Mouse (Mus musculus) hematopoietic stem cell, adult 5-6 weeks (primary cell): ENCODE data around the gene Zfp758. TPM values are rescaled to one million over a fixed set of nuclear protein-coding genes. Genes with fewer than 3 reads are reported as not detected.
A peak's percentile ranks its signal among the peaks of the same experiment; 100 is the strongest.
"Not testable (repeated sequence)": the region's sequence is repeated elsewhere in the genome, so short reads cannot be mapped to it uniquely, and the experiment has no call there.

Experiments used
- ATAC-seq, 2 experiments: fragments of 125-278 bp in 1 of 2; replicated peaks in 1 of 2; 2 replicates each; pipeline ENCODE4 v1.8.0; 2016 to 2017; ENCODE audit warnings: inconsistent platforms in 2 of 2, mild to moderate bottlenecking in 2 of 2, moderate number of reproducible peaks in 2 of 2, low read depth in 1 of 2, moderate TSS enrichment in 1 of 2; ENCODE audit not compliant: low FRiP score in 2 of 2, poor library complexity in 2 of 2, severe bottlenecking in 2 of 2, insufficient read depth in 1 of 2, low TSS enrichment in 1 of 2
- total RNA-seq: library from RNA; stranded (forward); fragments of 172-1452, 232-1000 nt; gene quantifications from 2 replicates; pipeline ENCODE4 v1.2.3, GENCODE M21; 2017

Gene Zfp758
- total RNA-seq, result 22.4 and 29.1 TPM in 2 replicates

DNA sequence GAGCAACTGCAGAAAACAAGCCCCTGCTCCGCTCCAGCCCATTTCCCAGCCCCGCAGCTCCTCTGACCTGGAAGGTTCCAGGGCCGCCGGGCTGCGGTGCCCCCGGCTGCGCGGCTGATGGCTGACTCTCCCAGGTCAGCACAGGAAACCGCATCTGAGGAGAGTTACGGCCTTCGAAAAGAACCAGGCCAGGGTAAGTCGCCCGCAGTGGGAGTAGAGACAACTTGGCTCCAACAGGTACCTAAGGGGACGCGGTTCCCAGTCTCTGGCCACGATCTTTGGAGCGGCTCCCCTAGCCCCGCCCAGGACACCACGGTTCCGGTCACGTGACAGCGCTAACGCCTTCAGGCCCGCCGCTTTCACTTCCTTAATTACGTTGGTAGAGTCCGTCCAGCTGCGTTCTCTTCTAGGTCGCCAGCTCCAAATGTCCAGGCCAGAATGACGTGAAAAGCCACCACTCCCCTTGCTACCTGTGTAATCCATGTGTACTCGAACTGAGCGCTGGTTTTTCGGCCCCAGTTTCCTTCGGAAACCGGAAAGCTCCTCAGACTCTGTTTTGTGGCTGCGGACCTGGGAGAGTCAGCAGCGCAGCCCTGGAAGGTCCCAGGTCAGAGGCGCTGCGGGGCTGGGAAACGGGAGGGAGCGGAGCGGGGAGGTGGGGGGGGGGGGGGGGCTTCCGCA, at the start of gene Zfp758, which contains the start of gene Zfp944:
Zfp758 (plus strand) TSS at position 353 of the 681 bp plus-strand sequence.
Zfp944 (minus strand) TSS at position 300 of the 681 bp plus-strand sequence.
- peak; percentile 99 for ATAC-seq

DNA sequence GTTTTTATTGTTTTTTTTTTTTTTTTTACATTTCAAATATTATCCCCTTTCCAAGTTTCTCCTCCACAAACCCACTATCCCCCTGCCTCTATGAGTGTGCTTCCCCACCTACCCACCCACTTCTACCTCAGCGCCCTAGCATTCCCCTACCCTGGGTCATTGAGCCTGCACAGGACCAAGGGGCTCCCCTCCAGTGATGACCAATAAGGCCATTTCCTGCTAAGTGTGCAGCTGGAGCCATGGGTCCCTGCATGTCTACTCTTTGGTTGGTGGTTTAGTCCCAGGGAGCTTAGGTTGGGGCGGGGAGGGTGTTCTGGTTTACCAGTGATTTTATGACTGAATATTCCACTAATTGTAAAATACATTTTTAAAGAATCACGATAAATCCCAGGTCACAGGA, 47.0 kb upstream of the Zfp758 start:
- ATAC-seq, result not testable (repeated sequence)

DNA sequence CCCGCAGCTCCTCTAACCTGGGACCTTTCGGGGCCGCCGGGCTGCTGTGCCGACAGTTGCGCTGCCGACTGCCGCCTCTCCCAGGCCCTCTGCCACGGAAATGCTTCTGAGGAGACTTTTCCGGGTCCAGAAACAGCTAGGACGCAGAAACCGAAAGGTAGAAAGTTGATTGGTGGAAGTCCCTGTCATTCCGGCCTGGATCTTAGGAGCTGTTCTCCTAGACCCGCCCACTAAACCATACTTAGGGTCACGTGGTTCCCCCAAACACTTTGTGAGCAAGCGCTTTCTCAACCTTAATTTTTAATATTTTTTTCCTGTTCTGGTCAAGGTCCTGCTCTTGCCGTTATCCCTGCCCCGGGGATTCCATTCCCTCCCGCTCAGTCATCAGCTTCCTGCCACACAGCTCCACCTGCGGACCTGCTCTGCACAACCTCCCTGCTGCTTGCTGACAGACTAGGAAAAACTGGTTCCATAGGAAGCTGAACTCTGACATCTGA, 46.5 kb upstream of the Zfp758 start, which contains the start of gene CT030661.1:
CT030661.1 (minus strand) TSS at position 108 of the 497 bp plus-strand sequence.
- ATAC-seq, result peak; percentile 99 to 100

DNA sequence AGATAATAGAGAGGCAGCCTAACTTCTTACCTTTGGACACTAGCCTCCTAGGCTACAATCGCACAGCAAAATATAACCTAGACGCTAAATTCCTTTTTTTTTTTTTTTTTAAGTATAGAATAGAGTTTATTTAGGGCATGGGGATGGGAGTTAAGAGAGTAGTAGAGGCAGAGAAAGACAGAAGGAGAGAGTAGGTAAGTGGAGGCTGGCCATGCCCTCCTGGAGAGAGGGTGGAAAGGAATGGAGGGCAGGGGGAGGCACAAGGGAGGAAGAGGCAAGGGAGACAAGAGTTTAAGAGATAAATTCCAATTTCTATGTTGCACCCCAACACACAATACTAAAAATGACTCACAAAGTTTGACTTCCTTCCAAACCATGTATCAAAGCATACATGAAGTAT, 46.0 kb upstream of the Zfp758 start:
- not testable (repeated sequence) for ATAC-seq

DNA sequence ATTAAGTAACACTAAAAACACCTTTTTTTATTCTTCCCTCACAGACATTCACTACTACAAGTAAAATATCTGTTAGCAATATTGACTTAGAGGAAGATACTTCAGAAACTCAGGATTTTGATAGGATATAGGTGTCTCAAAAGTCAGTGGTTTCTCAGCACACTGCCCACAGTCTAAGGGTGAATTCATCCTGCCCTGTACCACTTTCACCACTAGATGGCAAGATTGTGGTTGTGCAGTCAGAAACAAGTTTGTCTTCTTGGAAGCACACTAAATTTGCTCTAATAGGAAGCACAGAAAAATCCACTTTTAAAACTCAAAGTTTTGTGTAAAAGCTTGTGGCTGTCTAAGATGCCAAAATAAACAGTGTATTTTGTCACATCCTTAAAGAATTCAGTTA, 8.5 kb upstream of the Zfp758 start:
- ATAC-seq, result peak; percentile 94 to 96; a peak in 3 of 4 replicates

DNA sequence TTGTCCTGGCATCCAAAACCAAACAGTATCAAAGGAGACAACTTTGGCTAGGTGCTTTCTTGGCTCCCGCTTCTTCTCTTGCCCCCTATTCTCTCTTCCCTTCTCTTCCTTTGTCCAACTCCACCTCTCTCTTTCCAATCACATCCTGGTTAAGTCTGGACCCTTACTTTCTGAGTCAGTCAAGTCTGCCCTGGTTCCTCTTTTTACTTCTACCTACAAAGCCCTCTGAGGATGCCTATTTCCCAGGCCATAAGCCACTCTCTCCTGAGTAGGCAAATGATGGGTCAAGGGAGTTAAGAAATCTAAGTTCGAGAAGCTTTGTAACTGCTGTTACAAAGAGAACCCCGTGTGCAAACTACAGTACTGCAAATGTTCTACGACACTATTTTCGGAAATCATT, 681 bp upstream of the Zfp758 start:
- peak; percentile 43 to 54; a peak in 3 of 4 replicates for ATAC-seq

DNA sequence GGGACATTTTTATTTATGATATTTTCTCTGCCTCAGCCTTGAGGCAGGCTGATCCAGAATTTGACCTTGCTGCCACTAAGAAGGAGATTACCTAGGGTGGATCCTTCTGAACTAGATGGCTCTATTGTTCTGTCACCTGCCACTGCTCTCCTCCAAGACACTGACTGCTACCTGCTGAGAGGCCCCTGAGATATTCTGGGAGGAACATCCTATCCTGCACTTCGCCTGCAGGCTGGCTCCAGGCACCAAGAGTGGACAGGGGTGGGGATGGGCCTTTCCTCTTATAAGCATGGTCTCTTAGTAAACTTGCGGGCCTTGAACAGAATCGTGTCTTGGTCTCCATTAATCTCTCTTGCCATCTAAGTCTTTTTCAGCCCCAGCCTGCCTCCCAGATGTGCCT, 2.6 kb downstream of the Zfp758 start:
- no peak for ATAC-seq

DNA sequence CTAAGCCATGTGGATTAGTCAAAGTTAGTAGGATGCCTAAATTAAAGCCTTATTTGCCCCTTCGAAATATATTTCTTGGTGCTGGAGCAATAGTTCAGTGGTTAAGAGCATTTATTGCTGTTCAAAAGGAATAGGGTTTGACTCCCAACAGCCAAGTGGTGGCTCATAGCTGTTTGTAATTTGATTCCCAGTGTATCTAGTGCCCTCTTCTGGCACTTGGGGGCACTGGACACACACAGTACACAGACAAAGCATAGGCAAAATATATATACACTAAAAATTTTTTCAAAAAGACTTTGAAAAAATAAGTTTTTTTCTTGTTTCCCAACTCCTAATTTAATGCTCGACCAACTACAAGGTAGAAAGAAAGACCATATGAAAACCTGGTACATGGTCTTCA, 49.5 kb downstream of the Zfp758 start:
- peak; percentile 98 to 99 for ATAC-seq

DNA sequence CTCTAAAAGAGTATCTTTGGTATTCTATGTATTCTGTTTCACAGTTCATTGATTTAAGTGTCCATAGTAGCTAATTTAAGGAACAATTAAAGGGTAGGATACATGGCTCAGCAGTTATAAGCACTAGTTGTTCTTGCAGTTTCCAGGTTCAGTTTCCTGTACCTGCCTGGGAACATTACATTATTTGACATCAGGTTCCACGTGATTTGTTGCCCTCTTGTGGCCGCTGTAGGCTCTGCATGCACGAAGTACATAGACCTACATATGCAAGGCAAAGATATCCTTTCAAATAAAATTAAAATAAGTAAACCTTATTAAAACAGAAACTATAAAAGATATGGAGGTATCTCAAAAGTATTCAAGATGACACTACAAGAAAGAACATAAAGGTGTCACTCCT, 56.3 kb downstream of the Zfp758 start:
- ATAC-seq, result peak; percentile 95 to 96

DNA sequence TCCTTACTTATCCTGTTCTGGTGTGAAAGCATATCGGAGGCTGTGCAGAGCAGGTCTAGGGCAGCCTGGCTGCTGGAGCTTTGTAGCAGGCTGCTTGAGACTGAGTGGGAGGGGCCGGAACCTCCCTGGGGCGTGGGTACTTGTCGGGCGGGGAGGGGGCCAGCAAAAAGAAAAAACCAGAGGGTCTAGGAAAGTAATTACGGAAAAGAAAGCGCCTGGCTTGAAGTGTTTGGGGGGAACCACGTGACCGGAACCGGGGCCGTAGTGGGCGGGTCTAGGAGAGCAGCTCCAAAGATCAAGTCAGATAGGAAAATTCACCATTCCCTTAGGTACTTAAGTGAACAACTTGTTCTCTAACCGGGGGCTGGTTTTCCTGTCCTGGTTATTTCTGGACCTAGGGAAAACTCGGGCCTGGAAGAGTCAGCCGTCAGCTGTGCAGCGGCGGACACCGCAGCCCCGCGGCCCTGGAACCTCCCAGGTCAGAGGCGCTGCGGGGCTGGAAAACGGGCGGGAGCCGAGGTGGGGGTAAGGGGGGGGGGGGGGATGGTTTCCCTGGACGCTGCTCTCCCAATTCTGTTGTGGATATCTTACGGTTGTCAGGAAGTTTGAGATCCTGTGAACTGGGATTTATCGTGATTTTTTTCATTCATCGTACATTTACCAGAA, 62.8 kb downstream of the Zfp758 start, which contains the start of gene Zfp946:
Zfp946 (plus strand) TSS at position 271 of the 666 bp plus-strand sequence.
- peak; percentile 88 to 91 for ATAC-seq

DNA sequence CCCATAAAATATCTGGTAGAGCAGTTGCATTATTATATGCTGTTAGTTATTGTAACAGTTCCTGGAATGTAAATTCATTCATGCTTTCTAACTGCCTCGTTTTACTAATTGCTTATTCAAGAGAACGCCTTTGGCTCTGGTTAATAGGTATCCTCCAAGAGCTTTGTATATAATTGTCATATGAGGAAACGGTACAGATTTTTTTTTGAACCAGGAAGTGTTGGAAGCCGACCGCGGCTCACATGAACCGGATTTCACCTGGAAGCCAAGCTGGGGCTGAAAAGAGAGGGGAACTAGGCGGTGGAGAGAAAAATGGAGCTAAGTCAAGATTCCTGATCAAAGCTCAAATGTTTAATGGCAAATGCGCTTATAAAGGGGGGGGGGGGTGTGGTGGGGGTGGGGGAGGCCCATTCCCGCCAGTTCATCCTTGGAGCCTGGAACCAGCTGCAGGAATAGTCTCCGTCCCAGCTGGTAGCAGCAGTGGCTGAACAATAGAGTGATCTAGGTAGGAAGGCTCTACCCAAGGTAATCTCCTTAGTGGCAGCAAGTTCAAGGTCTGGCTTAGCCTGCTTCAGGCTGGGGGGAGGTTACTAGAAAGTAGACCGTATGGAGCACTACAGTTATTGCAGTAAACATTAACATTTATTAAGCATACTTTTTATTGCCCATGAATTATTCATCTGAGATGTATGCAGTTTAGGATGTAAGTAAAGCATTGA, 63.5 kb downstream of the Zfp758 start:
- 0 out of 4 replicates have a peak, but pooled peaks of 1 of the 2 experiments have one; percentile 49 for ATAC-seq

Other genes starting within 250 kb of the Zfp758 start
- gene Zfp947, start 195.3 kb upstream of the Zfp758 start, total RNA-seq, result 4.1 and 5.1 TPM in 2 replicates
- gene Zfp994, start 135.8 kb upstream of the Zfp758 start, total RNA-seq, result 10.1 and 12.5 TPM in 2 replicates
- 25.8 and 28.5 TPM in 2 replicates for gene CT030661.1, start 46.6 kb upstream of the Zfp758 start, total RNA-seq
- 13.9 and 15.2 TPM in 2 replicates for gene Zfp944, start 53 bp upstream of the Zfp758 start, total RNA-seq
- gene Zfp946, start 62.8 kb downstream of the Zfp758 start, total RNA-seq, result 10.2 and 11.7 TPM in 2 replicates
- gene Vmn2r111, start 212.0 kb downstream of the Zfp758 start, total RNA-seq, result not detected in 2 replicates
- not detected in 2 replicates for gene Vmn2r112, start 239.5 kb downstream of the Zfp758 start, total RNA-seq